8 mouse cellular contexts compared by ENCODE assay signal in the genomic region with DNA sequence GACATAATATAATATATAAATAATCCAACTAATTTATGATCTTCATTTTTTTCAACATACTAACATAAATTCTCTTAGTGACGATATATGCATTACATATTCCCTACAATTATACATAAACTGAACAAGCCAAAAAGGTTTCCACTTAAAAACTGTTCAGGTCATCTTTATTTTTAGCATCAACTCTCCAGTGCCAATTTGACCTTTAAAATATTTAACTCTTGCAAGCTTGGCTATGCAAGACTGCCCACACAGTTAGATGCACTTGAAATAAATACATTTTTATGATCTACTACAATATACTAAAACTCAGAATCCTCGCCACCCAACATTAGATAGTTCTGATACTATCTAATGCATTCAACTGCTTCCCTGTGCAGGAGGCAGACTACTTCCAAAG. TPM values are rescaled to one million over a fixed set of nuclear protein-coding genes. Genes with fewer than 3 reads are reported as not detected.
DNase-seq lines count a peak whose midpoint lies in the region; ATAC-seq and TF ChIP-seq lines count a peak whose summit lies in the region.

No protein-coding gene starts in this region.

- H3K4me1 ChIP-seq in heart, embryonic 14.5 days (ENCODE audit: control insufficient read depth in 2 of 2, insufficient read depth in 2 of 2, low read length in 2 of 2), result peaks cover 4 to 28% of the 10 kb centered on the region in 2 experiments
- peaks cover 28 to 30% of the 10 kb centered on the region in 2 experiments for H3K4me1 ChIP-seq in MEL (ENCODE audit: control insufficient read depth in 1 of 2, insufficient read depth in 2 of 2, low read length in 2 of 2)
- peaks cover 28% of the 10 kb centered on the region for H3K4me1 ChIP-seq in hindbrain, embryonic 13.5 days (replicated peaks)
- peaks cover 15% of the 10 kb centered on the region for H3K4me1 ChIP-seq in midbrain, embryonic 11.5 days (ENCODE audit: control insufficient read depth, insufficient read depth, low read length)

- no peaks in the 10 kb centered on the region for H3K27me3 ChIP-seq in heart, embryonic 14.5 days (ENCODE audit: control insufficient read depth, insufficient read depth, low read length)
- H3K27me3 ChIP-seq in MEL (ENCODE audit: control insufficient read depth in 1 of 2, insufficient read depth in 2 of 2, low read length in 2 of 2), result no peaks in the 10 kb centered on the region
- no peaks in the 10 kb centered on the region for H3K27me3 ChIP-seq in hindbrain, embryonic 13.5 days
- H3K27me3 ChIP-seq in midbrain, embryonic 11.5 days (ENCODE audit: control insufficient read depth, insufficient read depth, low read length), result no peaks in the 10 kb centered on the region

- peak overlapping the region; percentile 45 to 79; a peak in 3 of 4 replicates for H3K4me3 ChIP-seq in heart, embryonic 14.5 days (ENCODE audit: control insufficient read depth in 1 of 2, insufficient read depth in 1 of 2, low read depth in 1 of 2, low read length in 2 of 2)
- H3K4me3 ChIP-seq in MEL (ENCODE audit: control insufficient read depth in 1 of 2, insufficient read depth in 1 of 2, low read depth in 2 of 2, low read length in 2 of 2), result peak overlapping the region; percentile 67 to 91
- H3K4me3 ChIP-seq in hindbrain, embryonic 13.5 days, result peak overlapping the region; percentile 86
- H3K4me3 ChIP-seq in midbrain, embryonic 11.5 days (ENCODE audit: low read depth, low read length), result peak overlapping the region; percentile 94

- peak overlapping the region; percentile 90 for H3K9ac ChIP-seq in heart, embryonic 14.5 days (ENCODE audit: low read length)
- peak overlapping the region; percentile 92 for H3K9ac ChIP-seq in MEL (ENCODE audit: control insufficient read depth, low read depth, low read length, poor library complexity, severe bottlenecking)
- no peak overlapping the region for H3K9ac ChIP-seq in hindbrain, embryonic 13.5 days
- peak overlapping the region; percentile 34; the same call in 1 of the 2 replicates for H3K9ac ChIP-seq in midbrain, embryonic 11.5 days (ENCODE audit: low read length)

- H3K79me2 ChIP-seq in MEL (ENCODE audit: control insufficient read depth, insufficient read depth, low read length, poor library complexity), result peaks cover 60% of the 10 kb centered on the region

- no peak for ATAC-seq in heart, embryonic 14.5 days (ENCODE audit: insufficient number of reproducible peaks, insufficient read depth, low FRiP score, low read depth)
- no peak for ATAC-seq in hindbrain, embryonic 13.5 days (ENCODE audit: low FRiP score)
- no peak for ATAC-seq in midbrain, embryonic 11.5 days (ENCODE audit: low FRiP score)

- no peak for DNase-seq in heart, adult 9 months (ENCODE audit: low spot score in 2 of 2)
- no peak for DNase-seq in MEL (ENCODE audit: low read depth, low spot score)
- no peak for DNase-seq in midbrain, embryonic 11.5 days (ENCODE audit: low spot score, missing footprints)
- no peak for DNase-seq in urinary bladder, adult 2 months (ENCODE audit: low spot score)
- no peak for DNase-seq in urinary bladder, postnatal 25 days (ENCODE audit: low spot score)
- DNase-seq in c-Kit-positive CD71-positive TER-119-positive erythroid progenitor cells, embryonic 14.5 days (ENCODE audit: low spot score), result no peak

- TF ChIP-seq EP300 in MEL (IDR thresholded peaks at IDR 0.05; ENCODE audit: low read depth in 1 of 2, low read length in 2 of 2), result no peak; a peak in 1 of 4 replicates

- peak overlapping the region; percentile 61 for H3K4me2 ChIP-seq in heart, embryonic 14.5 days (ENCODE audit: low read length)
- H3K4me2 ChIP-seq in hindbrain, embryonic 13.5 days, result peak overlapping the region; percentile 60
- peak overlapping the region; percentile 59 for H3K4me2 ChIP-seq in midbrain, embryonic 11.5 days

- TF ChIP-seq POLR2A in MEL (IDR thresholded peaks at IDR 0.05; ENCODE audit: control insufficient read depth in 1 of 2, insufficient read depth in 1 of 2, low read depth in 1 of 2, low read length in 2 of 2, poor library complexity in 1 of 2), result no peak

- H3K36me3 ChIP-seq in heart, embryonic 14.5 days (ENCODE audit: control insufficient read depth, insufficient read depth, low read length), result peaks cover 4% of the 10 kb centered on the region; the same call in 1 of the 2 replicates
- peaks cover 0 to 53% of the 10 kb centered on the region in 2 experiments; a peak in 3 of 4 replicates for H3K36me3 ChIP-seq in MEL (ENCODE audit: control insufficient read depth in 1 of 2, insufficient read depth in 2 of 2, low read length in 2 of 2)
- peaks cover 3% of the 10 kb centered on the region; the same call in 1 of the 2 replicates for H3K36me3 ChIP-seq in hindbrain, embryonic 13.5 days
- no peaks in the 10 kb centered on the region for H3K36me3 ChIP-seq in midbrain, embryonic 11.5 days (ENCODE audit: control insufficient read depth, insufficient read depth, low read length)

- no peak for TF ChIP-seq RAD21 in MEL (IDR thresholded peaks at IDR 0.05; ENCODE audit: low read depth, low read length)

- no peak for TF ChIP-seq CTCF in MEL (IDR thresholded peaks at IDR 0.05 in 2 of 3, conservative IDR thresholded peaks at IDR 0.05 in 1 of 3; ENCODE audit: control insufficient read depth in 1 of 3, insufficient read depth in 1 of 3, low read depth in 2 of 3, low read length in 3 of 3, poor library complexity in 1 of 3, severe bottlenecking in 1 of 3)

- WGBS in heart, embryonic 14.5 days, result 26% methylated on average over 2 of the region's 2 CpGs
- 83% methylated on average over 2 of the region's 2 CpGs for WGBS in hindbrain, embryonic 13.5 days
- WGBS in midbrain, embryonic 11.5 days, result 82% methylated on average over 2 of the region's 2 CpGs

- H3K27ac ChIP-seq in heart, embryonic 14.5 days (replicated peaks in 1 of 2; ENCODE audit: control insufficient read depth in 1 of 2, insufficient read depth in 1 of 2, low read depth in 2 of 2, low read length in 2 of 2), result peak overlapping the region; percentile 81 to 96
- H3K27ac ChIP-seq in MEL (ENCODE audit: control insufficient read depth, low read depth, low read length), result peak overlapping the region; percentile 43
- H3K27ac ChIP-seq in hindbrain, embryonic 13.5 days, result no peak overlapping the region
- H3K27ac ChIP-seq in midbrain, embryonic 11.5 days (ENCODE audit: low read depth, low read length), result no peak overlapping the region

- no peaks in the 10 kb centered on the region for H3K9me3 ChIP-seq in heart, embryonic 14.5 days (ENCODE audit: control insufficient read depth, low read length)
- no peaks in the 10 kb centered on the region for H3K9me3 ChIP-seq in MEL (replicated peaks; ENCODE audit: insufficient read depth, low read length)
- no peaks in the 10 kb centered on the region for H3K9me3 ChIP-seq in hindbrain, embryonic 13.5 days
- H3K9me3 ChIP-seq in midbrain, embryonic 11.5 days (ENCODE audit: control insufficient read depth, low read length), result no peaks in the 10 kb centered on the region

TF ChIP-seq in MEL, 35 proteins besides CTCF, POLR2A, EP300 and RAD21:
- no peak for TF ChIP-seq MXI1 (IDR thresholded peaks at IDR 0.05; ENCODE audit: low read depth, low read length)
- no peak for TF ChIP-seq E2F4 (IDR thresholded peaks at IDR 0.05; ENCODE audit: borderline replicate concordance, low read depth, low read length)
- TF ChIP-seq ZKSCAN1 (IDR thresholded peaks at IDR 0.05; ENCODE audit: low read depth, low read length), result no peak
- TF ChIP-seq GATA1 (IDR thresholded peaks at IDR 0.05; ENCODE audit: low read depth, low read length), result 0 out of 2 replicates have a peak, but pooled peaks have one; percentile 2
- no peak for TF ChIP-seq CHD2 (IDR thresholded peaks at IDR 0.05; ENCODE audit: low read length)
- TF ChIP-seq USF2 (IDR thresholded peaks at IDR 0.05; ENCODE audit: borderline replicate concordance in 1 of 2, insufficient read depth in 1 of 2, low read depth in 1 of 2, low read length in 2 of 2), result no peak
- 0 out of 2 replicates have a peak, but pooled peaks have one; percentile 19 for TF ChIP-seq HCFC1 (IDR thresholded peaks at IDR 0.05; ENCODE audit: low read depth, low read length)
- TF ChIP-seq RCOR1 (IDR thresholded peaks at IDR 0.05; ENCODE audit: low read depth, low read length), result peak; percentile 15; the same call in 1 of the 2 replicates

RNA-seq across cellular contexts. Expression of a gene that starts 1.5 kb away (rescaled TPM):
- polyA plus RNA-seq in heart, embryonic 14.5 days (2014; fragmentation: Nextera tagmentation; extraction: Ambion mirVana), result 44.7 and 46.0 TPM in 2 replicates
- 18.2 and 20.0 TPM in 2 replicates for total RNA-seq in MEL (2012; rRNA removed)
- 10 to 100 TPM in 1 of 2 experiments, not detected in 1; 20.0 TPM for polyA plus RNA-seq in MEL (2012; ENCODE audit: insufficient read depth in 1 of 2, insufficient read length in 2 of 2, low read depth in 1 of 2, low replicate concordance in 2 of 2, missing spikeins in 1 of 2)
- polyA plus RNA-seq in hindbrain, embryonic 13.5 days (2015; fragmentation: Nextera tagmentation; extraction: Ambion mirVana), result 24.3 and 24.7 TPM in 2 replicates
- 20.8 and 22.9 TPM in 2 replicates for polyA plus RNA-seq in midbrain, embryonic 11.5 days (2014; fragmentation: Nextera tagmentation; extraction: Ambion mirVana)
- polyA plus RNA-seq in urinary bladder, adult 2 months (2012; rRNA removed), result 7.5 and 8.2 TPM in 2 replicates

RNA-seq across cellular contexts. Expression of a gene that starts 1.6 kb away (rescaled TPM):
- polyA plus RNA-seq in heart, embryonic 14.5 days (2014; fragmentation: Nextera tagmentation; extraction: Ambion mirVana), result 53.3 and 56.2 TPM in 2 replicates
- 22.4 and 23.5 TPM in 2 replicates for total RNA-seq in MEL (2012; rRNA removed)
- polyA plus RNA-seq in MEL (2012; ENCODE audit: insufficient read depth in 1 of 2, insufficient read length in 2 of 2, low read depth in 1 of 2, low replicate concordance in 2 of 2, missing spikeins in 1 of 2), result 10 to 100 TPM in 1 of 2 experiments, not detected in 1; 37.4 TPM
- polyA plus RNA-seq in hindbrain, embryonic 13.5 days (2015; fragmentation: Nextera tagmentation; extraction: Ambion mirVana), result 68.2 and 68.8 TPM in 2 replicates
- 60.6 and 66.2 TPM in 2 replicates for polyA plus RNA-seq in midbrain, embryonic 11.5 days (2014; fragmentation: Nextera tagmentation; extraction: Ambion mirVana)
- 25.4 and 28.1 TPM in 2 replicates for polyA plus RNA-seq in urinary bladder, adult 2 months (2012; rRNA removed)

Comparison
In these comparisons a context has a peak if more than half of its experiments do, and no peak if none do; other contexts are left out.
1. H3K27ac ChIP-seq: peak in heart, embryonic 14.5 days (2 of 2) and MEL (single experiment); none in hindbrain, embryonic 13.5 days (single experiment) and midbrain, embryonic 11.5 days (single experiment).
2. Peak in every context shown above with its lines, with median percentiles within 50 percentile points of each other: H3K4me2 ChIP-seq and H3K4me3 ChIP-seq.